Mouse (Mus musculus) right cerebral cortex, postnatal 14 days (tissue): Measurements from ENCODE around the gene Rab7.
"Not testable (repeated sequence)": the region's sequence is repeated elsewhere in the genome, so short reads cannot be mapped to it uniquely, and the experiment has no call there.

ENCODE experiments used
- DNase-seq: peaks from one replicate; pipeline ENCODE4 v3.0.0; 2022

The Rab7 gene

DNA sequence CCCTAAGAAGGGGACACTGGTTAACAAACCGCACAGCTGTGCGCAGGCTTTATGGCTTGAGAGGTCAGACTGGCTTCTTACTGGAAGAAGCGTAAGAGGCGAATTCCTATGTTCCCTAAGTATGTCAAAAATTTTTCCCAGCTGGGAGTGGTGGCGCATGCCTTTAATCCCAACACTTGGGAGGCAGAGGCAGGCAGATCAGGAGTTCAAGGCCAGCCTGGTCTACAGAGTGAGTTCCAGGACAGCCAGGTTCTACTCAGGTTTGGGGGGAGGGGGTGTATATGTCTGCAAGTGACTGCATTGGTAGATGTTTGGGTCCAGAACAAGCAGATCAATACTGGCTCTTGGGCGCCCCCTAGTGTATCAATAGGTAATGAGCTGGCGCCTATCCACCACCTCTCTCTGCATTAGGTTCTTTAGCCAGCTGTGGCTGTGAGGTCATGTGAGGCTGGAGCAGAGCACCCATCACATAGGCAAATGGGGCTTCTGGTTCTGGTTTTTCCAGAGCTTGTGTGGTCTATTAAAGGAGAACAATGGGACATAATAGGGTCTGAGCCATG, 47.3 kb downstream of the Rab7 start:
- peak; percentile 73 for DNase-seq

GRCm38 (mm10) chr6:87996606-87997005, 48.5 kb downstream of the Rab7 start:
- no peak for DNase-seq

DNA sequence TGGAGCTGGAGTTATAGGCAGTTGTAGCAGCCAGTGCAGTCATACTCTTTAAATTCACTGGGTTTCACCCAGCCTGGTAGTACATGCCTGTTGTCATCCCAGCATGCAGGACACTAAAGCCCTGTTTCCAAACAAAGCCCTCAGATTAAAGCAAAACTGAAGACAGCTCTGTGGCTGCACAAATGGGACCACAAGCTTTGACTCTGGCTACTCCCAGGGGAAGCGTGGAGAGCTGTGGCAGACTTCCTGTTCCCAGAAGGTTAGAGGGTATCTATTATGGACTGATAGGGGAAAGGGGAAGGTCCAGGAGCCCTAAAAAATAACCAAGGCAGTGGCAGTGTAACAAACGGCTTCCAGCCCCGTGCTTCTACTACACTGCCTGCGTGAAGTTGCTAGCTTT, 49.6 kb downstream of the Rab7 start:
- no peak for DNase-seq

DNA sequence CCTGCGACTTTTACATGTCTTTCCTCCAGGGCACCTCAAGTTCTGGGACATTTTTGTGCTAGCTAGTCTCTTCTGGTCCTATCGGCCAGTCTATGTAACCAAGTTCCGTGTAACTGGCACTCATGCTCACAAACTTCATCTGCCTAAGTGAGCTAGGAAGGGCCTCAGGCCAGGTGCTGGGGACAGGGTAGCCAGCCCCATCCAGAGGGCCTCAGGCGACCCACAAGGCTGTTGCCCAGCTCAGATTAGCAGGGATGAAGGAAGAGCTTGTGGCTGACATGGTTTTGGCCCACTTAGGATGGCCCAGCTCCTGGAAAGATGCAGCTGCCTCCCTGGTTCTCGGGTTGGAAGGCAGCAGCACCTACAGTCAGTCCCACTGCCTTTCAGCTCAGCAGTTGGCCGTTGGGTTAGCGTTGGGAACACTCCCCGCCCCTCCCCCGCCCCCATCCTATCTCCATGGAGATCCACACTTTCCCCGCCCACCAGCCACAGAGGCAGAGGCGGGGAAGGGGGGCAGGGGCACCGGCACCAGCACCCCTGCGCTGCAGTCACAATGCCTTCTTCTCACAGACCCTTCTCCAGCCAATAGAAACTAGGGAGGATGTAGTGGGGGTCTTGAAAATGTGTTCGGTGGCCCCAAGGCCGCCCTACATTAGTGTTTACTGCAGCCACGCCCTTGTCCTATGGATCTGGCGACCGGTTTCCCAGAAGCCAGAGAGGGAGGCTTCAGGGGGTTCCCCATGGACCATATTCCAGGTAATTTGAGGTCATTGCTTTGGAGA, 51.1 kb downstream of the Rab7 start:
- DNase-seq = peak; percentile 65

GRCm38 (mm10) chr6:87992733-87993132, 52.3 kb downstream of the Rab7 start:
- DNase-seq = no peak

- DNase-seq = no peak
Measured at GRCm38 (mm10) chr6:87991886-87992285, 53.2 kb downstream of the Rab7 start.

GRCm38 (mm10) chr6:87991216-87991615, 53.9 kb downstream of the Rab7 start:
- DNase-seq = no peak

- DNase-seq = no peak
Measured at GRCm38 (mm10) chr6:87982506-87982905, 62.6 kb downstream of the Rab7 start.

- DNase-seq = peak; percentile 83
Measured at GRCm38 (mm10) chr6:87981547-87982256, 63.4 kb downstream of the Rab7 start, which contains the start of gene H1fx. H1fx (minus strand) TSS chr6:87981637.

GRCm38 (mm10) chr6:87981030-87981485, 64.0 kb downstream of the Rab7 start:
- DNase-seq = peak; percentile 34

DNA sequence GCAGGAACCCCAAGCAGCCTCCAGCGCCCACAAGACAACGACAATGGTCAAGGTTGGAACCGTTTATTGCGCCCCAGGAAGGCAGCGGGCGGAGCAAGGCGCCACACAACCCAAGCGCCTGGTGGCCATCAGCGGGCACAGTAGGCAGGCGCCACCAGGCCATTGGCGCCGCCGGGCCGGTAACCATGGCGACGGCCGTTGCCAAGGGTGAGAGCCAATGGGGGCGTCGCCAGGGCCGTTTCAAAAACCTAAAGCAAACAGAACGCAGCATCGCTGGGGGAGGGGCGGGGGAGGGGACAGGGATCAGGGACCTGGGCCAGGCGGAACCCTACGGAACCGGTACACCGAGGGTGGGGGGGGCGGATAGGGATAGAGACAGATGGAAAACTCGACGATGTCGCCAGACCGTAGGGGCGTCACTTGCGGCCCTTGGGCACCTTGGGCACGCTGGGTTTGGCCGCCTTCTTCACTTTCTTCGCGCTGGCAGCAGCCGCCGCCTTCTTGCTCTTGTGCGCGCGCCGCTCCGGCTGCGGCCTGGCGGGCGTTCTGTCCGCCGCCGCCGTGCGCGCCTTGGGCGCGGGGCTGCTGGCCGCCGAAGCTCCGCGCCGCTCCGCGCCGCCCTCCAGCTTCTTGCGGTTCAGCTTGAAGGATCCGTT, 64.6 kb downstream of the Rab7 start:
- peak; percentile 91 for DNase-seq

GRCm38 (mm10) chr6:87979728-87980127, 65.3 kb downstream of the Rab7 start:
- no peak for DNase-seq

- no peak for DNase-seq
Measured at GRCm38 (mm10) chr6:87970041-87970440, 75.0 kb downstream of the Rab7 start.

DNA sequence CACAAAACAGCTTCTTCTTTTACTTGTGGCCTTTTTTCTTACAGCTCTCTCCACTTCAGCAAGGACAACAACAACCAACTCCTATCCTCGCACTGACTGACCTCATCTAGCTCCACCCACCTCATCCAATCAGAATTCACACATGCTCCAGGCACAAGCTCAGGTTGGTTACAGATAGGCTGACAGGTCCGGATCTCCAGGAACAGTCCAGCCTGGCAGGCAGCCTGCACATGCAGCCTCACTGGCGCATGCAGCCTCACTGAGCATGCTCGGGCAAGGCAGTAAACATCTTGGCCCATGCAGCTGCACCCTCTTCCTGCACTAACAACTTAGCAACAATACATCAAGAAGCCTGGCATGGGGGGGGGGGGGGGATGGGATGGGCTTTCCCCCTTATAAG, 82.6 kb downstream of the Rab7 start:
- not testable (repeated sequence) for DNase-seq
